ENCODE assay signal across 8 mouse cellular contexts in genomic region chr5:50057612-50058420, GRCm38 (mm10). TPM values are rescaled to one million over a fixed set of nuclear protein-coding genes. Genes with fewer than 3 reads are reported as not detected.
DNase-seq lines count a peak whose midpoint lies in the region; ATAC-seq and TF ChIP-seq lines count a peak whose summit lies in the region.

No protein-coding gene starts in this region.

- peak overlapping the region; percentile 68 for H3K4me2 ChIP-seq in kidney, embryonic 15.5 days
- peak overlapping the region; percentile 86 for H3K4me2 ChIP-seq in heart, embryonic 14.5 days (ENCODE audit: low read length)
- peak overlapping the region; percentile 99 for H3K4me2 ChIP-seq in liver, embryonic 15.5 days

- H3K36me3 ChIP-seq in kidney, embryonic 15.5 days = no peaks in the 10 kb centered on the region
- no peaks in the 10 kb centered on the region for H3K36me3 ChIP-seq in heart, embryonic 14.5 days (ENCODE audit: control insufficient read depth, insufficient read depth, low read length)
- H3K36me3 ChIP-seq in liver, embryonic 15.5 days (replicated peaks) = no peaks in the 10 kb centered on the region

- no peaks in the 10 kb centered on the region for H3K27me3 ChIP-seq in kidney, embryonic 15.5 days
- no peaks in the 10 kb centered on the region for H3K27me3 ChIP-seq in heart, embryonic 14.5 days (ENCODE audit: control insufficient read depth, insufficient read depth, low read length)
- peaks cover 30% of the 10 kb centered on the region for H3K27me3 ChIP-seq in liver, embryonic 15.5 days

- no peaks in the 10 kb centered on the region for H3K9me3 ChIP-seq in kidney, embryonic 15.5 days (replicated peaks)
- no peaks in the 10 kb centered on the region for H3K9me3 ChIP-seq in heart, embryonic 14.5 days (ENCODE audit: control insufficient read depth, low read length)
- no peaks in the 10 kb centered on the region for H3K9me3 ChIP-seq in liver, embryonic 15.5 days (replicated peaks)

- no peak for TF ChIP-seq CTCF in olfactory bulb, adult 2 months (IDR thresholded peaks at IDR 0.05; ENCODE audit: insufficient read depth, low read depth, low read length)

- peak; percentile 10 for ATAC-seq in kidney, embryonic 15.5 days (replicated peaks; ENCODE audit: low FRiP score)
- ATAC-seq in heart, embryonic 14.5 days (ENCODE audit: insufficient number of reproducible peaks, insufficient read depth, low FRiP score, low read depth) = no peak
- peak; percentile 4; the same call in 1 of the 2 replicates for ATAC-seq in liver, embryonic 15.5 days (ENCODE audit: insufficient read depth)

- H3K27ac ChIP-seq in kidney, embryonic 15.5 days = peak overlapping the region; percentile 94
- no peak overlapping the region for H3K27ac ChIP-seq in brown adipose tissue, adult 24 weeks (replicated peaks; ENCODE audit: low read depth, low read length)
- H3K27ac ChIP-seq in heart, embryonic 14.5 days (replicated peaks in 1 of 2; ENCODE audit: control insufficient read depth in 1 of 2, insufficient read depth in 1 of 2, low read depth in 2 of 2, low read length in 2 of 2) = peak overlapping the region; percentile 29 to 82
- H3K27ac ChIP-seq in liver, embryonic 15.5 days (replicated peaks) = no peak overlapping the region
- no peak overlapping the region for H3K27ac ChIP-seq in olfactory bulb, adult 2 months (ENCODE audit: insufficient read depth, low read depth, low read length)

- H3K4me1 ChIP-seq in kidney, embryonic 15.5 days = peaks cover 40% of the 10 kb centered on the region
- no peaks in the 10 kb centered on the region for H3K4me1 ChIP-seq in brown adipose tissue, adult 24 weeks (ENCODE audit: control insufficient read depth, insufficient read depth, insufficient read length, low read length)
- peaks cover 7 to 37% of the 10 kb centered on the region in 2 experiments for H3K4me1 ChIP-seq in heart, embryonic 14.5 days (ENCODE audit: control insufficient read depth in 2 of 2, insufficient read depth in 2 of 2, low read length in 2 of 2)
- peaks cover 22% of the 10 kb centered on the region for H3K4me1 ChIP-seq in liver, embryonic 15.5 days (replicated peaks)
- H3K4me1 ChIP-seq in olfactory bulb, adult 2 months (ENCODE audit: control insufficient read depth, insufficient read depth, low read length) = peaks cover 5% of the 10 kb centered on the region

- peak overlapping the region; percentile 98 for H3K4me3 ChIP-seq in kidney, embryonic 15.5 days (replicated peaks)
- peak overlapping the region; percentile 73 for H3K4me3 ChIP-seq in brown adipose tissue, adult 24 weeks (ENCODE audit: insufficient read depth, low read depth, low read length)
- H3K4me3 ChIP-seq in heart, embryonic 14.5 days (ENCODE audit: control insufficient read depth in 1 of 2, insufficient read depth in 1 of 2, low read depth in 1 of 2, low read length in 2 of 2) = peak overlapping the region; percentile 65 to 97
- peak overlapping the region; percentile 84 for H3K4me3 ChIP-seq in liver, embryonic 15.5 days (replicated peaks)
- peak overlapping the region; percentile 69 for H3K4me3 ChIP-seq in olfactory bulb, adult 2 months (ENCODE audit: insufficient read depth, low read depth, low read length)

- whole genome bisulfite sequencing in kidney, embryonic 15.5 days = 2% methylated on average over 26 of the region's 26 CpGs
- 5% methylated on average over 26 of the region's 26 CpGs for WGBS in heart, embryonic 14.5 days
- 7% methylated on average over 26 of the region's 26 CpGs for WGBS in liver, embryonic 15.5 days (ENCODE audit: insufficient replicate concordance)
- WGBS in olfactory bulb, adult 2 months = 7% methylated on average over 26 of the region's 26 CpGs

- no peak for DNase-seq in kidney, adult 8-10 months
- DNase-seq in layer of hippocampus, postnatal 10 days (ENCODE audit: low spot score in 2 of 2) = no peak
- no peak for DNase-seq in spleen, adult 12 weeks (ENCODE audit: low spot score)

- H3K9ac ChIP-seq in kidney, embryonic 15.5 days = peak overlapping the region; percentile 98
- H3K9ac ChIP-seq in heart, embryonic 14.5 days (ENCODE audit: low read length) = peak overlapping the region; percentile 97
- H3K9ac ChIP-seq in liver, embryonic 15.5 days = peak overlapping the region; percentile 86

- TF ChIP-seq POLR2A in olfactory bulb, adult 2 months (IDR thresholded peaks at IDR 0.05; ENCODE audit: insufficient read depth, low read depth, low read length) = no peak

RNA-seq across cellular contexts. Expression of gene Adgra3, which starts 1.0 kb away (rescaled TPM):
- polyA plus RNA-seq in kidney, embryonic 15.5 days (2015; fragmentation: Nextera tagmentation; extraction: Ambion mirVana) = 39.3 and 40.1 TPM in 2 replicates
- 10.1 and 11.7 TPM in 2 replicates for polyA plus RNA-seq in brown adipose tissue, adult 24 weeks (2012; ENCODE audit: insufficient read depth, insufficient read length, missing spikeins)
- polyA plus RNA-seq in heart, embryonic 14.5 days (2014; fragmentation: Nextera tagmentation; extraction: Ambion mirVana) = 21.8 and 23.7 TPM in 2 replicates
- polyA plus RNA-seq in liver, embryonic 15.5 days (2015; fragmentation: Nextera tagmentation; extraction: Ambion mirVana) = 2.9 and 3.5 TPM in 2 replicates
- not detected in 2 replicates for polyA plus RNA-seq in olfactory bulb, adult 2 months (2012; ENCODE audit: insufficient read depth, insufficient read length, low replicate concordance, missing spikeins)
- 10 to 100 TPM; 44.7 to 54.0 TPM for total RNA-seq in layer of hippocampus, postnatal 10 days (2021)

Comparison
In these comparisons a context has a peak if more than half of its experiments do, and no peak if none do; other contexts are left out.
1. H3K27ac ChIP-seq: peak in kidney, embryonic 15.5 days (single experiment) and heart, embryonic 14.5 days (2 of 2); none in brown adipose tissue, adult 24 weeks (single experiment), liver, embryonic 15.5 days (single experiment) and olfactory bulb, adult 2 months (single experiment).
2. Peak in every context shown above with its lines, with median percentiles within 50 percentile points of each other: H3K4me2 ChIP-seq, H3K4me3 ChIP-seq and H3K9ac ChIP-seq.